In the genomic region with DNA sequence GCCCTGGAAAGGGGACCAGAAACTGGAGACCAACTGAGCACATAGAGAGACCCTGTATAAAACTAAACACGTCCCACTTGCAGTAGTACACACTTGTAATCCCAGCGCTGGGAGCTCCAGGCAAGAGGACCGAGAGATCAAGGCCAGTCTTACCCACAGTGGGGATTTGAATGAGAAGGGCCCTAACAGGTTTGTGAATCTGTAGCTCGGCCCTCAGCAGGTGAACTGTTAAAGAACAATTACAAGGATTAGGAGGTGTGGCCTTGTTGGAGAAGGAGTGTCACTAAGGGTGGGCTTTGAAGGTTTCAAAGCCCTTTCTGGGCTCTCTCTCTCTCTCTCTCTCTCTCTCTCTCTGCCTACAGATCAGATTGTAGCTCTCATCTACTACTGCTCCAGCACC, we compare ENCODE assay signal across 19 mouse cellular contexts.
"Had no signal": no experiment of that assay in that cellular context is flagged by ENCODE, and none has a peak within 500 bp of the region (broad histone marks: within the 10 kb centered on the region; RNA-seq: fewer than 3 reads in every experiment).

No protein-coding gene starts in this region.

- H3K4me3 ChIP-seq: midbrain, embryonic 13.5 days; midbrain, embryonic 15.5 days; neural tube, embryonic 12.5 days; stomach, embryonic 15.5 days had no signal

- H3K4me2 ChIP-seq: lung, embryonic 14.5 days; midbrain, embryonic 11.5 days; midbrain, embryonic 13.5 days; midbrain, embryonic 15.5 days; neural tube, embryonic 12.5 days; stomach, embryonic 15.5 days had no signal

- ATAC-seq: midbrain, embryonic 13.5 days; midbrain, embryonic 15.5 days had no signal

- H3K27ac ChIP-seq: midbrain, embryonic 13.5 days; midbrain, embryonic 15.5 days; neural tube, embryonic 12.5 days; stomach, embryonic 15.5 days; stomach, postnatal 0 days had no signal

- DNase-seq: lung, adult 18-20 months; lung, embryonic 14.5 days; lung, postnatal 10 days; lung, postnatal 4 days; retina, postnatal 1 day; right cerebral cortex, adult 18-20 months; right cerebral cortex, postnatal 25 days; right cerebral cortex, postnatal 4 days; spleen, adult 18-20 months; thymus, adult 2 months; thymus, postnatal 25 days; thymus, postnatal 4 days had no signal

- H3K4me1 ChIP-seq: midbrain, embryonic 13.5 days; midbrain, embryonic 15.5 days; neural tube, embryonic 12.5 days; stomach, embryonic 15.5 days had no signal

- H3K27me3 ChIP-seq: midbrain, embryonic 13.5 days; midbrain, embryonic 15.5 days; neural tube, embryonic 12.5 days; stomach, embryonic 15.5 days had no signal

- H3K9me3 ChIP-seq: megakaryocyte, embryonic 14.5 days; midbrain, embryonic 13.5 days; midbrain, embryonic 15.5 days; neural tube, embryonic 12.5 days; stomach, embryonic 15.5 days had no signal

- H3K9ac ChIP-seq: lung, embryonic 14.5 days; midbrain, embryonic 13.5 days; midbrain, embryonic 15.5 days; neural tube, embryonic 12.5 days; stomach, embryonic 15.5 days had no signal

- H3K36me3 ChIP-seq: midbrain, embryonic 13.5 days; midbrain, embryonic 15.5 days; neural tube, embryonic 12.5 days; stomach, embryonic 15.5 days had no signal
